Comparison of ENCODE assay signal across 10 mouse cellular contexts in the genomic region with DNA sequence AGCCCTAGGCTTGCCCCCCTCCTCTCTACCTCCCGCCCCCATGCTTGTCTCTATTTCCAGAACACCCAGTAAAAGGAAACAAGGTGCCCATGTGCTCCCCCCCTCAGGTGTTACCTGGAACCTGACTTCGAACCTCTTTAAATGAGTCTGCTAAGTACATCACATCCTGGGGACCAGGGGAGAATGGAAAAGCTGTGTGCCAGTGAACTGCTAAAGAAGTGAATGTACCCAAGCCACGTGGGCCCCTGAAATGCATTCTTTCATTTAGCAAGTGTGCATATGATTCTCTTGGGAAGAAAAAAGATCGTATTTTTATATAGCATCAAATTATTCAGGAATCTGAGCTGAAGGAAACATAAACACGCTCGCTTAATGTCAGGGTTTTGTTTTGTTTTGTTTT. TPM values are rescaled to one million over a fixed set of nuclear protein-coding genes. Genes with fewer than 3 reads are reported as not detected.
DNase-seq lines count a peak whose midpoint lies in the region; ATAC-seq and TF ChIP-seq lines count a peak whose summit lies in the region.
"Had no signal": no experiment of that assay in that cellular context is flagged by ENCODE, and none has a peak within 500 bp of the region (broad histone marks: within the 10 kb centered on the region; RNA-seq: fewer than 3 reads in every experiment).

No protein-coding gene starts in this region.

- no peaks in the 10 kb centered on the region; the same call in 1 of the 2 replicates for H3K36me3 ChIP-seq in kidney, adult 2 months (ENCODE audit: control insufficient read depth, insufficient read depth, low read length)
- H3K36me3 ChIP-seq in heart, postnatal 0 days (replicated peaks; ENCODE audit: control insufficient read depth, insufficient read depth, low read length) = no peaks in the 10 kb centered on the region
- no peaks in the 10 kb centered on the region; the same call in 1 of the 2 replicates for H3K36me3 ChIP-seq in liver, postnatal 0 days (replicated peaks; ENCODE audit: insufficient read depth, low read length)
- H3K36me3 ChIP-seq: G1E had no signal

- H3K4me3 ChIP-seq in kidney, adult 2 months (ENCODE audit: insufficient read depth, low read depth, low read length) = peak overlapping the region; percentile 53
- H3K4me3 ChIP-seq in cortical plate, adult 2 months (ENCODE audit: insufficient read depth, low read length) = no peak overlapping the region
- peak overlapping the region; percentile 39; the same call in 1 of the 2 replicates for H3K4me3 ChIP-seq in heart, postnatal 0 days (ENCODE audit: low read depth, low read length)
- peak overlapping the region; percentile 30 for H3K4me3 ChIP-seq in liver, postnatal 0 days (ENCODE audit: low read depth, low read length)

- no peaks in the 10 kb centered on the region for H3K9me3 ChIP-seq in heart, postnatal 0 days (replicated peaks; ENCODE audit: control insufficient read depth, low read length)
- no peaks in the 10 kb centered on the region for H3K9me3 ChIP-seq in liver, postnatal 0 days (ENCODE audit: low read length)
- H3K9me3 ChIP-seq: G1E had no signal

- peak; percentile 20 for DNase-seq in kidney, adult 2 months
- no peak for DNase-seq in kidney, postnatal 14 days
- no peak for DNase-seq in heart, postnatal 0 days (ENCODE audit: low spot score)
- DNase-seq in liver, postnatal 0 days = no peak
- DNase-seq in embryo, embryonic 11 days = no peak
- no peak for DNase-seq in Muller cell, postnatal 12 days (ENCODE audit: inconsistent ontology term)
- no peak for DNase-seq in layer of hippocampus, adult 8-10 months (ENCODE audit: low spot score in 2 of 2)

- peaks cover 18% of the 10 kb centered on the region; the same call in 1 of the 2 replicates for H3K4me1 ChIP-seq in kidney, adult 2 months (ENCODE audit: control insufficient read depth, insufficient read depth, low read length)
- H3K4me1 ChIP-seq in cortical plate, adult 2 months (ENCODE audit: control insufficient read depth, insufficient read depth, low read length) = peaks cover 2% of the 10 kb centered on the region; the same call in 1 of the 2 replicates
- H3K4me1 ChIP-seq in heart, postnatal 0 days (ENCODE audit: control insufficient read depth, insufficient read depth) = 0 out of 2 replicates have a peak, but pooled peaks cover 4% of the 10 kb centered on the region
- H3K4me1 ChIP-seq in liver, postnatal 0 days (ENCODE audit: insufficient read depth) = no peaks in the 10 kb centered on the region; the same call in 1 of the 2 replicates

- no peak for TF ChIP-seq POLR2A in kidney, adult 2 months (IDR thresholded peaks at IDR 0.05; ENCODE audit: low read depth, low read length)
- TF ChIP-seq POLR2A in cortical plate, adult 2 months (IDR thresholded peaks at IDR 0.05; ENCODE audit: extremely low read depth, insufficient read depth, low read length) = no peak

- peak overlapping the region; percentile 98 for H3K27ac ChIP-seq in kidney, adult 2 months (ENCODE audit: insufficient read depth, low read depth, low read length)
- peak overlapping the region; percentile 96 for H3K27ac ChIP-seq in cortical plate, adult 2 months (ENCODE audit: insufficient read depth, low read length)
- 0 out of 2 replicates have a peak overlapping the region, but pooled peaks have one; percentile 28 for H3K27ac ChIP-seq in heart, postnatal 0 days (ENCODE audit: low read depth)
- H3K27ac ChIP-seq in liver, postnatal 0 days (ENCODE audit: low read depth) = peak overlapping the region; percentile 94

- ATAC-seq in heart, postnatal 0 days (ENCODE audit: insufficient read depth, low read depth) = no peak
- ATAC-seq in liver, postnatal 0 days = no peak

- no peaks in the 10 kb centered on the region for H3K27me3 ChIP-seq in kidney, adult 2 months (replicated peaks; ENCODE audit: control insufficient read depth, insufficient read depth, low read length)
- no peaks in the 10 kb centered on the region for H3K27me3 ChIP-seq in heart, postnatal 0 days (ENCODE audit: control insufficient read depth, insufficient read depth, low read length)
- no peaks in the 10 kb centered on the region for H3K27me3 ChIP-seq in liver, postnatal 0 days (ENCODE audit: insufficient read depth, low read length)

- WGBS in kidney, adult 2 months = 35% methylated on average over 6 of the region's 6 CpGs
- WGBS in heart, postnatal 0 days = 42% methylated on average over 6 of the region's 6 CpGs
- 47% methylated on average over 6 of the region's 6 CpGs for WGBS in liver, postnatal 0 days (ENCODE audit: insufficient replicate concordance)

- peak overlapping the region; percentile 60 for H3K4me2 ChIP-seq in heart, postnatal 0 days (ENCODE audit: low read depth, low read length)
- H3K4me2 ChIP-seq in liver, postnatal 0 days (ENCODE audit: low read depth, low read length) = peak overlapping the region; percentile 66

- no peak for TF ChIP-seq CTCF in kidney, adult 2 months (conservative IDR thresholded peaks at IDR 0.05; ENCODE audit: insufficient read depth, insufficient read length, low read depth, low read length)
- TF ChIP-seq CTCF in cortical plate, adult 2 months (IDR thresholded peaks at IDR 0.05; ENCODE audit: extremely low read depth, insufficient read depth, low read length) = no peak
- no peak for TF ChIP-seq CTCF in heart, postnatal 0 days (IDR thresholded peaks at IDR 0.05; ENCODE audit: low read depth)
- TF ChIP-seq CTCF in liver, postnatal 0 days (IDR thresholded peaks at IDR 0.05; ENCODE audit: low read depth) = no peak

- H3K9ac ChIP-seq in heart, postnatal 0 days (replicated peaks; ENCODE audit: low read depth, low read length) = no peak overlapping the region
- H3K9ac ChIP-seq in liver, postnatal 0 days (replicated peaks) = peak overlapping the region; percentile 57

- no peak for TF ChIP-seq EP300 in heart, postnatal 0 days (IDR thresholded peaks at IDR 0.05; ENCODE audit: low read depth)
- no peak for TF ChIP-seq EP300 in liver, postnatal 0 days (IDR thresholded peaks at IDR 0.05; ENCODE audit: low read depth)

RNA-seq across cellular contexts. Expression of gene Hgd, which starts 3.8 kb away (rescaled TPM):
- 398 and 426 TPM in 2 replicates for polyA plus RNA-seq in kidney, adult 2 months (2012; rRNA removed)
- 0.06 TPM in 1 of 2 replicates, not detected in the other for polyA plus RNA-seq in cortical plate, adult 2 months (2012; rRNA removed)
- total RNA-seq in heart, postnatal 0 days (2014; rRNA removed; ENCODE audit: low replicate concordance) = not detected in 2 replicates
- polyA plus RNA-seq in heart, postnatal 0 days (2015; fragmentation: Nextera tagmentation; extraction: Ambion mirVana) = 0.18 TPM in 1 of 2 replicates, not detected in the other
- polyA plus RNA-seq in liver, postnatal 0 days (2015; fragmentation: Nextera tagmentation; extraction: Ambion mirVana) = 131 and 153 TPM in 2 replicates
- under 1 TPM in 1 of 4 experiments, not detected in 3; 0.47 TPM for total RNA-seq in layer of hippocampus, adult 8-10 months (2022)
- total RNA-seq: common myeloid progenitor, adult 5-6 weeks; G1E had no signal
- polyA plus RNA-seq: G1E had no signal

RNA-seq across cellular contexts. Expression of gene Rabl3, which starts 44.1 kb away (rescaled TPM):
- 3.0 and 4.2 TPM in 2 replicates for polyA plus RNA-seq in kidney, adult 2 months (2012; rRNA removed)
- 7.7 and 7.9 TPM in 2 replicates for polyA plus RNA-seq in cortical plate, adult 2 months (2012; rRNA removed)
- total RNA-seq in heart, postnatal 0 days (2014; rRNA removed; ENCODE audit: low replicate concordance) = 4.8 and 4.9 TPM in 2 replicates
- polyA plus RNA-seq in heart, postnatal 0 days (2015; fragmentation: Nextera tagmentation; extraction: Ambion mirVana) = 17.5 and 18.5 TPM in 2 replicates
- polyA plus RNA-seq in liver, postnatal 0 days (2015; fragmentation: Nextera tagmentation; extraction: Ambion mirVana) = 14.2 and 14.9 TPM in 2 replicates
- total RNA-seq in layer of hippocampus, adult 8-10 months (2022) = 1 to 10 TPM; 7.6 to 10.0 (median 8.7) TPM

RNA-seq across cellular contexts. Expression of gene Gtf2e1, which starts 44.2 kb away (rescaled TPM):
- polyA plus RNA-seq in kidney, adult 2 months (2012; rRNA removed) = 4.3 and 5.6 TPM in 2 replicates
- polyA plus RNA-seq in cortical plate, adult 2 months (2012; rRNA removed) = 12.6 and 13.2 TPM in 2 replicates
- 8.5 and 9.0 TPM in 2 replicates for total RNA-seq in heart, postnatal 0 days (2014; rRNA removed; ENCODE audit: low replicate concordance)
- polyA plus RNA-seq in heart, postnatal 0 days (2015; fragmentation: Nextera tagmentation; extraction: Ambion mirVana) = 11.4 and 12.1 TPM in 2 replicates
- 5.8 and 5.9 TPM in 2 replicates for polyA plus RNA-seq in liver, postnatal 0 days (2015; fragmentation: Nextera tagmentation; extraction: Ambion mirVana)
- 10 to 100 TPM; 16.7 to 18.6 (median 17.6) TPM for total RNA-seq in layer of hippocampus, adult 8-10 months (2022)

Comparison
In these comparisons a context has a peak if more than half of its experiments do, and no peak if none do; other contexts are left out.
1. H3K27ac ChIP-seq: peak in every context shown above with its lines; median percentile 98 in kidney, adult 2 months; 96 in cortical plate, adult 2 months; 94 in liver, postnatal 0 days; 28 in heart, postnatal 0 days.
2. RNA of gene Hgd, which starts 3.8 kb away (polyA plus RNA-seq): 398 to 426 TPM in kidney, adult 2 months and 131 to 153 TPM in liver, postnatal 0 days; 0.18 TPM in heart, postnatal 0 days and 0.06 TPM in cortical plate, adult 2 months; every median in the first group is over 100 times any median in the second.